Mouse (Mus musculus) testis, adult 2 months (tissue): ENCODE results near the gene Surf2.

Source experiments
- CTCF ChIP-seq: fragments of 200-500 bp; IDR thresholded peaks from 2 replicates; pipeline ENCODE4 v1.5.1; 2012; ENCODE audit warnings: low read depth, mild to moderate bottlenecking, inconsistent platforms, low read length, moderate library complexity; ENCODE audit not compliant: control insufficient read depth, insufficient read depth, insufficient replicate concordance
- POLR2A ChIP-seq: fragments of 200-500 bp; IDR thresholded peaks from 2 replicates; pipeline ENCODE4 v1.6.1; 2012; ENCODE audit warnings: low read depth, mild to moderate bottlenecking, inconsistent platforms, low read length, moderate library complexity; ENCODE audit not compliant: control insufficient read depth

- no peak for TF ChIP-seq CTCF
- no peak for TF ChIP-seq POLR2A
Measured at GRCm38 (mm10) chr2:26910994-26911765, 5.0 kb upstream of the Surf2 start.
